Mouse (Mus musculus): ENCODE data around the gene Apol7b. TPM values are rescaled to one million over a fixed set of nuclear protein-coding genes. Genes with fewer than 3 reads are reported as not detected.

The Apol7b gene
- polyA plus RNA-seq, 1 experiment from 2014 or later, result not detected

DNA sequence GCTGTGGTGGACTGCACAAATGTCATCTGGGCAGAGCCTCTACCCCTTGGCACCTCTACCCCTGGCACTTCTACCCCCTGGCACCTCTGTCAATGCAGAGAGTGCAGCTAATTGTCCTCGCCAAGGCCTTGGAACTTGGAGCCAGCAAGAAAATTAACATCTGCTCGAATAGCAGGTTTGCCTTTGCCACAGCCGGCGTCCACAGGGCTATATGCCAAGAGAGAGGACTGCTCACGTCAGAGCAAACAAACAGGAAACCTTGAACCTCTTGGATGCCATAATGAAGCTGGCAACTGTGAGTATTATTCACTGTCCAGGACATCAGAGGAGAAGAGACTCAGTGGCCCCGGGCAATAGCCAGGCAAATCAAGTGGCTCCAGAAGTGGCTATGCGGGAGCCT is 70.4 kb downstream of the Apol7b start:
- no peak overlapping the region for H3K4me3 ChIP-seq (ENCODE audit: low read depth, low read length)
- no peaks in the 10 kb centered on the region for H3K9me3 ChIP-seq (replicated peaks; ENCODE audit: control insufficient read depth, low read length)
- ATAC-seq (ENCODE audit: low read depth), result peak; percentile 61
- no peaks in the 10 kb centered on the region for H3K36me3 ChIP-seq (ENCODE audit: control insufficient read depth, insufficient read depth)
- no peaks in the 10 kb centered on the region; the same call in 1 of the 2 replicates for H3K4me1 ChIP-seq (ENCODE audit: control insufficient read depth, low read depth, low read length)
- H3K27me3 ChIP-seq (ENCODE audit: control insufficient read depth, insufficient read depth, low read depth, low read length), result no peaks in the 10 kb centered on the region
- no peak overlapping the region for H3K4me2 ChIP-seq (ENCODE audit: low read depth, low read length)
- no peak overlapping the region for H3K9ac ChIP-seq (ENCODE audit: low read depth, low read length)
- peak overlapping the region; percentile 84 for H3K27ac ChIP-seq (ENCODE audit: low read length)
- WGBS (ENCODE audit: insufficient replicate concordance), result 60% methylated on average over 7 of the region's 7 CpGs

Other genes with a start within 250 kb of the Apol7b start
- 12.7 and 14.4 TPM in 2 replicates for gene Rbfox2, start 140.5 kb downstream of the Apol7b start, polyA plus RNA-seq (2015; fragmentation: Nextera tagmentation; extraction: Ambion mirVana)
- 3.9 and 7.3 TPM in 2 replicates for gene Apol7a, start 48.4 kb downstream of the Apol7b start, polyA plus RNA-seq (2015; fragmentation: Nextera tagmentation; extraction: Ambion mirVana)
- 0.15 TPM in 1 of 2 replicates, not detected in the other for gene Apol9a, start 36.4 kb downstream of the Apol7b start, polyA plus RNA-seq (2015; fragmentation: Nextera tagmentation; extraction: Ambion mirVana)
- 0.04 TPM in 1 of 2 replicates, not detected in the other for gene Apol10a, start 29.6 kb upstream of the Apol7b start, polyA plus RNA-seq (2015; fragmentation: Nextera tagmentation; extraction: Ambion mirVana)
- gene Apol11a, start 60.8 kb upstream of the Apol7b start, polyA plus RNA-seq (2015; fragmentation: Nextera tagmentation; extraction: Ambion mirVana), result 0.09 and 0.11 TPM in 2 replicates
- 0.04 TPM in 1 of 2 replicates, not detected in the other for gene Apol7c, start 85.8 kb upstream of the Apol7b start, polyA plus RNA-seq (2015; fragmentation: Nextera tagmentation; extraction: Ambion mirVana)
- gene 1700025B11Rik, start 114.4 kb upstream of the Apol7b start, polyA plus RNA-seq (2015; fragmentation: Nextera tagmentation; extraction: Ambion mirVana), result not detected in 2 replicates
- gene Apol10b, start 148.6 kb upstream of the Apol7b start, polyA plus RNA-seq (2015; fragmentation: Nextera tagmentation; extraction: Ambion mirVana), result not detected in 2 replicates
- gene Gm36245, start 151.8 kb upstream of the Apol7b start, polyA plus RNA-seq (2015; fragmentation: Nextera tagmentation; extraction: Ambion mirVana), result not detected in 2 replicates
- gene Apol11b, start 195.8 kb upstream of the Apol7b start, polyA plus RNA-seq (2015; fragmentation: Nextera tagmentation; extraction: Ambion mirVana), result 4.4 and 4.5 TPM in 2 replicates